ENCODE assay signal across 9 mouse cellular contexts in genomic region chr16:60605061-60605831, GRCm38 (mm10). TPM values are rescaled to one million over a fixed set of nuclear protein-coding genes. Genes with fewer than 3 reads are reported as not detected.
DNase-seq lines count a peak whose midpoint lies in the region; ATAC-seq and TF ChIP-seq lines count a peak whose summit lies in the region.
"Had no signal": no experiment of that assay in that cellular context is flagged by ENCODE, and none has a peak within 500 bp of the region (broad histone marks: within the 10 kb centered on the region; RNA-seq: fewer than 3 reads in every experiment).

TSS of gene Epha6 (minus strand) at chr16:60605531.

- H3K4me2 ChIP-seq in hindbrain, embryonic 16.5 days (ENCODE audit: low read length), result peak within 1 kb of the TSS; percentile 91
- peak within 1 kb of the TSS; percentile 89 for H3K4me2 ChIP-seq in limb, embryonic 15.5 days

- DNase-seq in kidney, postnatal 4 days, result peak; percentile 14 to 22
- no peak for DNase-seq in kidney, adult 2 months
- peak; percentile 48 for DNase-seq in embryo, embryonic 9.5 days (ENCODE audit: extremely low spot score)
- DNase-seq in right cerebral cortex, postnatal 25 days, result peak; percentile 67
- DNase-seq in yolk sac, embryonic 10.5 days (ENCODE audit: low spot score), result no peak
- DNase-seq in thymus, postnatal 10 days (ENCODE audit: low spot score in 2 of 2), result no peak

- no peaks in the 10 kb centered on the region for H3K4me1 ChIP-seq in kidney, adult 2 months (ENCODE audit: control insufficient read depth, insufficient read depth, low read length)
- no peaks in the 10 kb centered on the region; the same call in 1 of the 2 replicates for H3K4me1 ChIP-seq in hindbrain, embryonic 16.5 days (ENCODE audit: control insufficient read depth, insufficient read depth, low read depth, low read length)
- peaks cover 20% of the 10 kb centered on the region for H3K4me1 ChIP-seq in limb, embryonic 15.5 days

- ATAC-seq in hindbrain, embryonic 16.5 days, result peak; percentile 84
- peak; percentile 55 for ATAC-seq in limb, embryonic 15.5 days (ENCODE audit: insufficient number of reproducible peaks, low FRiP score, low TSS enrichment, low read depth)

- peak within 1 kb of the TSS; percentile 76 for H3K9ac ChIP-seq in hindbrain, embryonic 16.5 days (ENCODE audit: low read depth, low read length)
- no peak within 1 kb of the TSS for H3K9ac ChIP-seq in limb, embryonic 15.5 days

- TF ChIP-seq CTCF in kidney, adult 2 months (conservative IDR thresholded peaks at IDR 0.05; ENCODE audit: insufficient read depth, insufficient read length, low read depth, low read length), result no peak

- no peaks in the 10 kb centered on the region for H3K36me3 ChIP-seq in kidney, adult 2 months (ENCODE audit: control insufficient read depth, insufficient read depth, low read length)
- no peaks in the 10 kb centered on the region for H3K36me3 ChIP-seq in hindbrain, embryonic 16.5 days (ENCODE audit: control insufficient read depth, insufficient read depth, low read length)
- no peaks in the 10 kb centered on the region for H3K36me3 ChIP-seq in limb, embryonic 15.5 days

- H3K27ac ChIP-seq in kidney, adult 2 months (ENCODE audit: insufficient read depth, low read depth, low read length), result no peak within 1 kb of the TSS
- H3K27ac ChIP-seq in hindbrain, embryonic 16.5 days (ENCODE audit: low read depth, low read length), result peak within 1 kb of the TSS; percentile 76
- no peak within 1 kb of the TSS for H3K27ac ChIP-seq in limb, embryonic 15.5 days

- TF ChIP-seq POLR2A in kidney, adult 2 months (IDR thresholded peaks at IDR 0.05; ENCODE audit: low read depth, low read length), result no peak

- H3K4me3 ChIP-seq in kidney, adult 2 months (ENCODE audit: insufficient read depth, low read depth, low read length), result no peak within 1 kb of the TSS
- peak within 1 kb of the TSS; percentile 65 for H3K4me3 ChIP-seq in hindbrain, embryonic 16.5 days (ENCODE audit: low read length)
- H3K4me3 ChIP-seq in limb, embryonic 15.5 days, result peak within 1 kb of the TSS; percentile 46
- H3K4me3 ChIP-seq: myocyte had no signal

- 1% methylated on average over 45 of the region's 45 CpGs for WGBS in kidney, adult 2 months
- under 1% methylated on average over 44 of the region's 45 CpGs for WGBS in hindbrain, embryonic 16.5 days
- WGBS in limb, embryonic 15.5 days, result under 1% methylated on average over 45 of the region's 45 CpGs

- H3K27me3 ChIP-seq in kidney, adult 2 months (replicated peaks; ENCODE audit: control insufficient read depth, insufficient read depth, low read length), result no peaks in the 10 kb centered on the region
- no peaks in the 10 kb centered on the region for H3K27me3 ChIP-seq in hindbrain, embryonic 16.5 days (replicated peaks; ENCODE audit: control insufficient read depth, insufficient read depth, low read length)
- H3K27me3 ChIP-seq in limb, embryonic 15.5 days, result peaks cover 38% of the 10 kb centered on the region

- H3K9me3 ChIP-seq in hindbrain, embryonic 16.5 days (ENCODE audit: control insufficient read depth, low read length), result no peaks in the 10 kb centered on the region
- no peaks in the 10 kb centered on the region for H3K9me3 ChIP-seq in limb, embryonic 15.5 days

RNA-seq across cellular contexts. Expression of gene Epha6, which starts in this region (rescaled TPM):
- 0.02 and 0.15 TPM in 2 replicates for polyA plus RNA-seq in kidney, adult 2 months (2012; rRNA removed)
- 9.0 and 9.1 TPM in 2 replicates for polyA plus RNA-seq in hindbrain, embryonic 16.5 days (2015; fragmentation: Nextera tagmentation; extraction: Ambion mirVana)
- polyA plus RNA-seq in limb, embryonic 15.5 days (2015; fragmentation: Nextera tagmentation; extraction: Ambion mirVana), result 0.51 and 0.54 TPM in 2 replicates
- polyA plus RNA-seq: myocyte had no signal

Comparison
In these comparisons a context has a peak if more than half of its experiments do, and no peak if none do; other contexts are left out.
1. DNase-seq: peak in kidney, postnatal 4 days (2 of 2), embryo, embryonic 9.5 days (single experiment) and right cerebral cortex, postnatal 25 days (single experiment); none in kidney, adult 2 months (single experiment), yolk sac, embryonic 10.5 days (single experiment) and thymus, postnatal 10 days (0 of 2).
2. Peak in ATAC-seq, H3K4me3 ChIP-seq and H3K4me2 ChIP-seq in limb, embryonic 15.5 days; RNA of the gene not detected or under 1 TPM.